Mouse (Mus musculus): ENCODE results near the gene Diras2.
"Not testable (repeated sequence)": the region's sequence is repeated elsewhere in the genome, so short reads cannot be mapped to it uniquely, and the experiment has no call there.

Diras2 gene

GRCm38 (mm10) chr13:52516561-52516960, 14.5 kb downstream of the Diras2 start:
- DNase-seq: no peak

- no peak for DNase-seq
These were observed 15.0 kb downstream of the Diras2 start for GRCm38 (mm10) chr13:52516051-52516450.

GRCm38 (mm10) chr13:52513554-52513953, 17.5 kb downstream of the Diras2 start:
- no peak for DNase-seq

GRCm38 (mm10) chr13:52512356-52512755, 18.7 kb downstream of the Diras2 start:
- DNase-seq: no peak

GRCm38 (mm10) chr13:52510172-52510880, 20.8 kb downstream of the Diras2 start:
- DNase-seq: no peak

- DNase-seq: no peak
These were observed 23.4 kb downstream of the Diras2 start for GRCm38 (mm10) chr13:52507460-52508293.

GRCm38 (mm10) chr13:52506822-52507221, 24.3 kb downstream of the Diras2 start:
- DNase-seq: not testable (repeated sequence)

- not testable (repeated sequence) for DNase-seq
These were observed 25.3 kb downstream of the Diras2 start for GRCm38 (mm10) chr13:52505683-52506285.

GRCm38 (mm10) chr13:52501686-52502085, 29.4 kb downstream of the Diras2 start:
- DNase-seq: peak; percentile 50 to 53

GRCm38 (mm10) chr13:52497029-52497550, 34.0 kb downstream of the Diras2 start:
- DNase-seq: no peak

- DNase-seq: no peak
These were observed 42.3 kb downstream of the Diras2 start for GRCm38 (mm10) chr13:52488821-52489220.

- DNase-seq: no peak
These were observed 47.0 kb downstream of the Diras2 start for GRCm38 (mm10) chr13:52484064-52484463.

- no peak for DNase-seq
These were observed 49.3 kb downstream of the Diras2 start for GRCm38 (mm10) chr13:52481786-52482185.

- no peak for DNase-seq
These were observed 51.9 kb downstream of the Diras2 start for GRCm38 (mm10) chr13:52479146-52479545.

GRCm38 (mm10) chr13:52476998-52477601, 54.0 kb downstream of the Diras2 start:
- DNase-seq: no peak

- no peak for DNase-seq
These were observed 54.9 kb downstream of the Diras2 start for GRCm38 (mm10) chr13:52476222-52476621.

- no peak for DNase-seq
These were observed 55.8 kb downstream of the Diras2 start for GRCm38 (mm10) chr13:52475264-52475663.

GRCm38 (mm10) chr13:52474807-52475206, 56.3 kb downstream of the Diras2 start:
- DNase-seq: no peak

- peak; percentile 30 to 49 for DNase-seq
These were observed 61.0 kb downstream of the Diras2 start for GRCm38 (mm10) chr13:52469795-52470690.

GRCm38 (mm10) chr13:52465141-52465540, 65.9 kb downstream of the Diras2 start:
- DNase-seq: no peak

GRCm38 (mm10) chr13:52459982-52460381, 71.1 kb downstream of the Diras2 start:
- DNase-seq: no peak

GRCm38 (mm10) chr13:52457889-52458324, 73.2 kb downstream of the Diras2 start:
- peak; percentile 20 to 45 for DNase-seq

All from kidney, postnatal 4 days (tissue).